Mouse (Mus musculus) heart, embryonic 16.5 days (tissue): ENCODE results near the gene Lpar5. TPM values are rescaled to one million over a fixed set of nuclear protein-coding genes. Genes with fewer than 3 reads are reported as not detected.

Source experiments
- ATAC-seq: fragments of 200-750 bp; cut with Nextera tagmentation; replicated peaks from 2 replicates; pipeline ENCODE4 v1.8.0; 2017; ENCODE audit warnings: moderate number of reproducible peaks; ENCODE audit not compliant: insufficient read depth, low FRiP score; ENCODE audit errors: extremely low read depth
- H3K27ac ChIP-seq: fragments of 300-500 bp; sonication (generic); 2 replicates; pipeline ENCODE4 v1.5.1; 2014; ENCODE audit warnings: mild to moderate bottlenecking, low read length, control low read depth, moderate library complexity
- H3K27me3 ChIP-seq: fragments of 300-500 bp; sonication (generic); 2 replicates; pipeline ENCODE4 v1.6.1; 2014; ENCODE audit warnings: low read length, mixed read lengths; ENCODE audit not compliant: control insufficient read depth, insufficient read depth
- H3K36me3 ChIP-seq: fragments of 300-500 bp; sonication (generic); 2 replicates; pipeline ENCODE4 v1.6.1; 2014; ENCODE audit not compliant: control insufficient read depth, insufficient read depth
- H3K4me1 ChIP-seq: fragments of 300-500 bp; sonication (generic); 2 replicates; pipeline ENCODE4 v1.6.1; 2014; ENCODE audit warnings: low read length, mixed read lengths; ENCODE audit not compliant: control insufficient read depth, insufficient read depth
- H3K4me2 ChIP-seq: fragments of 300-500 bp; sonication (generic); 2 replicates; pipeline ENCODE4 v1.6.1; 2014; ENCODE audit warnings: low read depth, mild to moderate bottlenecking, control low read depth, low read length
- H3K4me3 ChIP-seq: fragments of 300-500 bp; sonication (generic); 2 replicates; pipeline ENCODE4 v1.5.1; 2014; ENCODE audit warnings: mild to moderate bottlenecking, control low read depth, low read length
- H3K9ac ChIP-seq: fragments of 300-500 bp; sonication (generic); 2 replicates; pipeline ENCODE4 v1.6.1; 2014; ENCODE audit warnings: low read length, control low read depth
- H3K9me3 ChIP-seq: fragments of 300-500 bp; sonication (generic); replicated peaks from 2 replicates; pipeline ENCODE4 v1.6.1; 2016; ENCODE audit warnings: low read length; ENCODE audit not compliant: control insufficient read depth
- WGBS: fragments of 180-500 bp; shearing (Covaris S2); extraction: QIAGEN DNeasy Blood & Tissue Kit; methylation state at CpG from one replicate; pipeline ENCODE4 v1.1.7; 2014; 5-methylcytosine and 5-hydroxymethylcytosine counted together
- polyA plus RNA-seq: library from polyadenylated mRNA; unstranded; fragments of >200 nt; fragmentation: Nextera tagmentation; extraction: Ambion mirVana; gene quantifications from 2 replicates; pipeline ENCODE4 v1.2.1, GENCODE M21; 2015

Lpar5 gene
- polyA plus RNA-seq, 1 experiment from 2014 or later = 1.6 TPM

- Histone ChIP-seq H3K27me3 (no peaks in the 10 kb centered on the region), H3K27ac (no peak overlapping the region), H3K4me2 (no peak overlapping the region), H3K36me3 (no peaks in the 10 kb centered on the region), H3K4me1 (no peaks in the 10 kb centered on the region), H3K9ac (no peak overlapping the region), H3K4me3 (no peak overlapping the region), H3K9me3 (no peaks in the 10 kb centered on the region)
- WGBS = 62% methylated on average over 8 of the region's 8 CpGs
- ATAC-seq = no peak
Observed at GRCm38 (mm10) chr6:125073825-125074224, 6.1 kb downstream of the Lpar5 start.

GRCm38 (mm10) chr6:125081394-125081793 lies 13.7 kb downstream of the Lpar5 start:
- 25% methylated on average over 25 of the region's 25 CpGs for WGBS
- H3K9ac ChIP-seq = peak overlapping the region; percentile 68
- H3K36me3 ChIP-seq = no peaks in the 10 kb centered on the region
- no peaks in the 10 kb centered on the region for H3K9me3 ChIP-seq
- H3K4me3 ChIP-seq = peak overlapping the region; percentile 52
- H3K4me1 ChIP-seq = peaks cover 5% of the 10 kb centered on the region; the same call in 1 of the 2 replicates
- H3K4me2 ChIP-seq = peak overlapping the region; percentile 77
- H3K27me3 ChIP-seq = no peaks in the 10 kb centered on the region
- ATAC-seq = no peak
- peak overlapping the region; percentile 66 for H3K27ac ChIP-seq

GRCm38 (mm10) chr6:125081797-125082560 lies 14.3 kb downstream of the Lpar5 start:
- no peaks in the 10 kb centered on the region for H3K36me3 ChIP-seq
- no peaks in the 10 kb centered on the region for H3K27me3 ChIP-seq
- H3K4me3 ChIP-seq = peak overlapping the region; percentile 52
- H3K4me2 ChIP-seq = peak overlapping the region; percentile 77
- ATAC-seq = peak; percentile 91
- H3K9ac ChIP-seq = peak overlapping the region; percentile 68
- H3K9me3 ChIP-seq = no peaks in the 10 kb centered on the region
- peaks cover 5% of the 10 kb centered on the region; the same call in 1 of the 2 replicates for H3K4me1 ChIP-seq
- 27% methylated on average over 45 of the region's 45 CpGs for WGBS
- peak overlapping the region; percentile 66 for H3K27ac ChIP-seq

- no peak for ATAC-seq
- no peaks in the 10 kb centered on the region for H3K9me3 ChIP-seq
- no peaks in the 10 kb centered on the region for H3K27me3 ChIP-seq
- no peak overlapping the region for H3K9ac ChIP-seq
- H3K4me1 ChIP-seq = peaks cover 5% of the 10 kb centered on the region; the same call in 1 of the 2 replicates
- no peak overlapping the region for H3K27ac ChIP-seq
- no peak overlapping the region for H3K4me2 ChIP-seq
- H3K4me3 ChIP-seq = no peak overlapping the region
- H3K36me3 ChIP-seq = no peaks in the 10 kb centered on the region
- 88% methylated on average over 7 of the region's 7 CpGs for WGBS
Observed at GRCm38 (mm10) chr6:125082801-125083386, 15.2 kb downstream of the Lpar5 start.

GRCm38 (mm10) chr6:125084424-125084823 lies 16.7 kb downstream of the Lpar5 start:
- H3K36me3 ChIP-seq = no peaks in the 10 kb centered on the region
- no peak overlapping the region for H3K4me3 ChIP-seq
- no peaks in the 10 kb centered on the region for H3K27me3 ChIP-seq
- no peak for ATAC-seq
- peaks cover 16% of the 10 kb centered on the region for H3K4me1 ChIP-seq
- H3K27ac ChIP-seq = no peak overlapping the region
- 3% methylated on average over 4 of the region's 4 CpGs for WGBS
- no peak overlapping the region for H3K9ac ChIP-seq
- no peaks in the 10 kb centered on the region for H3K9me3 ChIP-seq
- H3K4me2 ChIP-seq = no peak overlapping the region

- WGBS = 77% methylated on average over 3 of the region's 3 CpGs
- H3K27me3 ChIP-seq = no peaks in the 10 kb centered on the region
Observed at GRCm38 (mm10) chr6:125087937-125088336, 20.2 kb downstream of the Lpar5 start.

GRCm38 (mm10) chr6:125088561-125089321 lies 21.0 kb downstream of the Lpar5 start:
- Histone ChIP-seq H3K27ac (peak overlapping the region; percentile 91), H3K36me3 (no peaks in the 10 kb centered on the region), H3K4me1 (peaks cover 28% of the 10 kb centered on the region), H3K9ac (peak overlapping the region; percentile 50), H3K4me3 (no peak overlapping the region), H3K4me2 (peak overlapping the region; percentile 65), H3K27me3 (no peaks in the 10 kb centered on the region), H3K9me3 (no peaks in the 10 kb centered on the region)
- ATAC-seq = peak; percentile 79
- 6% methylated on average over 18 of the region's 20 CpGs for WGBS

More at GRCm38 (mm10) chr6:125087937-125088336, 20.2 kb downstream of the Lpar5 start:
- no peaks in the 10 kb centered on the region for H3K9me3 ChIP-seq
- ATAC-seq = no peak
- H3K27ac ChIP-seq = peak overlapping the region; percentile 91
- H3K9ac ChIP-seq = no peak overlapping the region
- no peaks in the 10 kb centered on the region for H3K36me3 ChIP-seq
- no peak overlapping the region for H3K4me2 ChIP-seq
- peaks cover 28% of the 10 kb centered on the region for H3K4me1 ChIP-seq
- no peak overlapping the region for H3K4me3 ChIP-seq

GRCm38 (mm10) chr6:125089521-125090321 lies 22.0 kb downstream of the Lpar5 start:
- Histone ChIP-seq H3K4me3 (peak overlapping the region; percentile 36), H3K27ac (peak overlapping the region; percentile 91), H3K9ac (peak overlapping the region; percentile 73), H3K27me3 (no peaks in the 10 kb centered on the region), H3K9me3 (no peaks in the 10 kb centered on the region), H3K36me3 (no peaks in the 10 kb centered on the region), H3K4me2 (peak overlapping the region; percentile 65), H3K4me1 (peaks cover 25% of the 10 kb centered on the region)
- peak; percentile 61 for ATAC-seq
- 3% methylated on average over 15 of the region's 15 CpGs for WGBS
